Mouse (Mus musculus): ENCODE measurements at regions not wholly inside any gene's neighbourhood (a gene's known extent, or its start where the extent isn't known, plus 50 kb on each side); places are given as distances from the start of the nearest gene placed in this dataset.

DNA sequence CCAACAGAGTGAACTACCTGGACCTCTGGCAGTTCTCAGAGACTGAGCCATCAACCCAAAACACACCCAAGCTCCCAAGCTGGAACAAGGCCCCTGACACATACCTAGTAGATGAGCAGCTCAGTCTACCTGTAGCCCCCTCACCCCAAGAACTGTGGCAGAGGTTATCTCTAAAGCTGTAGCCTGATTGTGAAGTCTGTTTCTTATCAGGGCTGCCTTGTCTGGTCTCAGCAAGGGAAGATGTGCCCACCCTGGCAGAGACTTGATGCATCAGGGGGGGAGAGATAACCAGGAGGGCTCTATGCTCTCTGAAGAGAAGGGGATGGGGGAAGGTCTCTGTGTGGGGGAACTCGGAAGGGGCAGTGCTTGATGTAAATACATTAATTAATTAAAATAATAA, 612.9 kb upstream of the Fam174a start:
- TF ChIP-seq EP300 (IDR thresholded peaks at IDR 0.05; ENCODE audit: low read length) (no peak), CTCF (conservative IDR thresholded peaks at IDR 0.05 in 1 of 2, IDR thresholded peaks at IDR 0.05 in 1 of 2; ENCODE audit: low read depth in 2 of 2, low read length in 2 of 2) (no peak), UBTF (IDR thresholded peaks at IDR 0.05; ENCODE audit: low read depth, low read length) (no peak), SIN3A (IDR thresholded peaks at IDR 0.05; ENCODE audit: low read length) (no peak), HCFC1 (IDR thresholded peaks at IDR 0.05; ENCODE audit: low read depth, low read length) (no peak)

Data from CH12.LX (cell line).